Mouse (Mus musculus) hindbrain, embryonic 16.5 days (tissue): Measurements from ENCODE around the gene Lrrc8d. TPM values are rescaled to one million over a fixed set of nuclear protein-coding genes. Genes with fewer than 3 reads are reported as not detected.
A peak's percentile ranks its signal among the peaks of the same experiment; 100 is the strongest.

ENCODE experiments used
- ATAC-seq: fragments of 200-750 bp; cut with Nextera tagmentation; 2 replicates; pipeline ENCODE4 v1.8.0; 2017; ENCODE audit warnings: moderate TSS enrichment, moderate library complexity
- H3K27ac ChIP-seq: fragments of 300-500 bp; sonication (generic); 2 replicates; pipeline ENCODE4 v1.5.1; 2014; ENCODE audit warnings: low read depth, mild to moderate bottlenecking, control low read depth, low read length, moderate library complexity
- H3K27me3 ChIP-seq: fragments of 300-500 bp; sonication (generic); replicated peaks from 2 replicates; pipeline ENCODE4 v1.6.1; 2014; ENCODE audit warnings: low read length; ENCODE audit not compliant: control insufficient read depth, insufficient read depth
- H3K36me3 ChIP-seq: fragments of 300-500 bp; sonication (generic); 2 replicates; pipeline ENCODE4 v1.6.1; 2014; ENCODE audit warnings: mild to moderate bottlenecking, low read length, moderate library complexity, mixed read lengths; ENCODE audit not compliant: control insufficient read depth, insufficient read depth
- H3K4me1 ChIP-seq: fragments of 300-500 bp; sonication (generic); 2 replicates; pipeline ENCODE4 v1.6.1; 2014; ENCODE audit warnings: low read depth, low read length; ENCODE audit not compliant: control insufficient read depth, insufficient read depth
- H3K4me2 ChIP-seq: fragments of 300-500 bp; sonication (generic); 2 replicates; pipeline ENCODE4 v1.6.1; 2014; ENCODE audit warnings: mild to moderate bottlenecking, low read length, control low read depth, moderate library complexity
- H3K4me3 ChIP-seq: fragments of 300-500 bp; sonication (generic); 2 replicates; pipeline ENCODE4 v1.5.1; 2014; ENCODE audit warnings: mild to moderate bottlenecking, low read length, control low read depth, moderate library complexity
- H3K9ac ChIP-seq: fragments of 300-500 bp; sonication (generic); 2 replicates; pipeline ENCODE4 v1.6.1; 2014; ENCODE audit warnings: low read depth, mild to moderate bottlenecking, control low read depth, low read length, moderate library complexity
- H3K9me3 ChIP-seq: fragments of 300-500 bp; sonication (generic); 2 replicates; pipeline ENCODE4 v1.6.1; 2014; ENCODE audit warnings: mild to moderate bottlenecking, low read length, moderate library complexity; ENCODE audit not compliant: control insufficient read depth
- WGBS: fragments of 180-500 bp; shearing (Covaris S2); extraction: QIAGEN DNeasy Blood & Tissue Kit; methylation state at CpG from one replicate; pipeline ENCODE4 v1.1.7; 2014; 5-methylcytosine and 5-hydroxymethylcytosine counted together
- polyA plus RNA-seq: library from polyadenylated mRNA; unstranded; fragments of >200 nt; fragmentation: Nextera tagmentation; extraction: Ambion mirVana; gene quantifications from 2 replicates; pipeline ENCODE4 v1.2.1, GENCODE M21; 2015

Gene Lrrc8d
- polyA plus RNA-seq, 1 experiment from 2014 or later: 19.1 TPM

DNA sequence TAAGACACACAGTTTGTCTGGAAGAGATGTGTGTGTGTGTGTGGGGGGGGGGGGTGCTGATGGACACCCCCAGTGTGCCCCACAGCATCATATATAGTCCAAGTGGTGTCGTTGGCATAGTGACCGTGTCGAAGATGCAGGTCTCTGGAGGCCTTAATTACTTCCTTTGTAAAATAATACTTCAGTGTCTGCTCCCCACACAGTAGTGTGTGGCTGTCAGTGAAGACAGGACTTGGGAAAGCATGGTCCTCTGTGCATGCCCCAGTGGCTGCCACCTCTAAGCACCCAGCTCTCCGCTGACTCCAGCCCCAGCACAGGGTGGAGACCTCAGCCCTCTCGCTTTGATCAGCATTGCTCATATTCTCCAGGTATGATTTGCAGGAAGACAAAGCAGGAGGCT lies 76.6 kb downstream of the Lrrc8d start:
- ATAC-seq: 0 out of 2 replicates have a peak, but pooled peaks have one; percentile 24
- Histone ChIP-seq H3K9me3 (no peaks in the 10 kb centered on the region), H3K27me3 (no peaks in the 10 kb centered on the region), H3K9ac (no peak overlapping the region), H3K36me3 (no peaks in the 10 kb centered on the region), H3K4me2 (no peak overlapping the region), H3K27ac (peak overlapping the region; percentile 57; the same call in 1 of the 2 replicates), H3K4me1 (peaks cover 2% of the 10 kb centered on the region), H3K4me3 (no peak overlapping the region)
- WGBS: 53% methylated on average over 5 of the region's 5 CpGs

DNA sequence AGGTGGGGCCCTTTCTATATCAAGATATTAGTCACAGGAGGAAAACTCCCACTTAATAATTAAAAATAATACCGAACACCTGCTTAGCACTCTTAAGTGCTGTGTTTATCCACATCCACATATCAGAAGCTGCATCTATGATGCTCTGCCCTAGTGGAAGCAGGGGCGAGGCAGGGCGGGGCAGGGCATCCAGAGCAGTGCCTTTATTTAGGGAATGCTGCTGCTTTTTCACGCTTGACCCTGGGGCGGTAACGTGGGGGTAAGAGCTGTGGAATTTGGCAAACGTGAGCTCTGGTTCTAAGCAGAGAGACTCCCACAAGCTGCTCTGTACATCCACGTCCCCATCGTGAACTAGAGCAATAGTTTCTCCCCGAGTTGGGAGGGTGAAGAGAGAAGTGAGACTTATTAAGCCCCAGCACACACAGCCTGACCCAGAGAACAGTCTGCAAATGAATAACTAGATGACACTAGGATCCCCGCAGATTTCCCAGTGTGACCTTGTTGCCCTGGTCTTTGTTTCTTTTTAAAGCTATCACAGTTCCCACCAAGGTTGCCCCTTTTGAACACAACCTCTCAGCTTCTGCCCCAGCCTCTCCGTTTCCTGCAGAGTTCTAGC lies 77.3 kb downstream of the Lrrc8d start:
- Histone ChIP-seq H3K27ac (no peak overlapping the region; the same call in 1 of the 2 replicates), H3K27me3 (no peaks in the 10 kb centered on the region), H3K9me3 (no peaks in the 10 kb centered on the region), H3K36me3 (no peaks in the 10 kb centered on the region), H3K4me1 (peaks cover 2% of the 10 kb centered on the region), H3K4me3 (no peak overlapping the region), H3K4me2 (no peak overlapping the region), H3K9ac (no peak overlapping the region)
- WGBS: 28% methylated on average over 12 of the region's 12 CpGs
- 0 out of 2 replicates have a peak, but pooled peaks have one; percentile 9 for ATAC-seq

GRCm38 (mm10) chr5:105777645-105778044 lies 77.9 kb downstream of the Lrrc8d start:
- no peaks in the 10 kb centered on the region for H3K36me3 ChIP-seq
- H3K27me3 ChIP-seq: no peaks in the 10 kb centered on the region
- H3K4me2 ChIP-seq: no peak overlapping the region
- H3K9me3 ChIP-seq: no peaks in the 10 kb centered on the region
- ATAC-seq: no peak
- no peak overlapping the region for H3K4me3 ChIP-seq
- WGBS: 35% methylated on average over 8 of the region's 8 CpGs
- H3K9ac ChIP-seq: no peak overlapping the region
- no peak overlapping the region for H3K27ac ChIP-seq
- H3K4me1 ChIP-seq: peaks cover 2% of the 10 kb centered on the region

GRCm38 (mm10) chr5:105778189-105778588 lies 78.4 kb downstream of the Lrrc8d start:
- 75% methylated on average over 8 of the region's 8 CpGs for WGBS

GRCm38 (mm10) chr5:105778723-105779122 lies 79.0 kb downstream of the Lrrc8d start:
- ATAC-seq: no peak
- no peaks in the 10 kb centered on the region for H3K27me3 ChIP-seq

More at GRCm38 (mm10) chr5:105778189-105778588, 78.4 kb downstream of the Lrrc8d start:
- Histone ChIP-seq H3K27ac (no peak overlapping the region), H3K27me3 (no peaks in the 10 kb centered on the region), H3K4me3 (no peak overlapping the region), H3K4me2 (no peak overlapping the region), H3K9me3 (no peaks in the 10 kb centered on the region), H3K36me3 (no peaks in the 10 kb centered on the region), H3K4me1 (peaks cover 2% of the 10 kb centered on the region), H3K9ac (no peak overlapping the region)
- ATAC-seq: no peak

DNA sequence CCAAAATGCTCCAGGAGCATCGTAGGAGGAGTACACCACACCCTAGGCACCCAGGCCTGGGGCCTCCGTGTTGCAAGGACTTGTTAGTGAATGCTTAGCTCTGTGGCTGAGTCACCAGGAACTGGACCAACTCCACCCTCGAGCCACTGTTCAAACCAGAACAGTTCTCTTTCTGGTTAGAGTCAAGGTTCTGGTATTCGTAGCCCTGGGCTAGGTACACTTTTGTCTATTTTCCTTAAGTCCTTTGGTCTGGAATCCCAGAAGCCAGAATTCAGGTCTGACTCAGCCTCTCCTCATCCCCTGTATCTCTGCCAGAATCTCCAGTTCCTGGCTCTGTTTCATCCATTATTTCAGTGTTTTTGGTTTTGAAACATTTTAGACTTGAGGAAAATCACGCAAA lies 79.6 kb downstream of the Lrrc8d start:
- H3K4me3 ChIP-seq: no peak overlapping the region
- H3K9ac ChIP-seq: no peak overlapping the region
- no peaks in the 10 kb centered on the region for H3K9me3 ChIP-seq
- no peaks in the 10 kb centered on the region for H3K36me3 ChIP-seq
- 92% methylated on average over 5 of the region's 5 CpGs for WGBS
- no peak overlapping the region for H3K4me2 ChIP-seq
- no peak for ATAC-seq
- H3K4me1 ChIP-seq: peaks cover 2% of the 10 kb centered on the region
- H3K27ac ChIP-seq: no peak overlapping the region
- H3K27me3 ChIP-seq: no peaks in the 10 kb centered on the region

More at GRCm38 (mm10) chr5:105778723-105779122, 79.0 kb downstream of the Lrrc8d start:
- no peaks in the 10 kb centered on the region for H3K36me3 ChIP-seq
- H3K9me3 ChIP-seq: no peaks in the 10 kb centered on the region
- H3K9ac ChIP-seq: no peak overlapping the region
- WGBS: 60% methylated on average over 3 of the region's 3 CpGs
- H3K4me3 ChIP-seq: no peak overlapping the region
- H3K4me1 ChIP-seq: peaks cover 2% of the 10 kb centered on the region
- no peak overlapping the region for H3K4me2 ChIP-seq
- no peak overlapping the region for H3K27ac ChIP-seq

DNA sequence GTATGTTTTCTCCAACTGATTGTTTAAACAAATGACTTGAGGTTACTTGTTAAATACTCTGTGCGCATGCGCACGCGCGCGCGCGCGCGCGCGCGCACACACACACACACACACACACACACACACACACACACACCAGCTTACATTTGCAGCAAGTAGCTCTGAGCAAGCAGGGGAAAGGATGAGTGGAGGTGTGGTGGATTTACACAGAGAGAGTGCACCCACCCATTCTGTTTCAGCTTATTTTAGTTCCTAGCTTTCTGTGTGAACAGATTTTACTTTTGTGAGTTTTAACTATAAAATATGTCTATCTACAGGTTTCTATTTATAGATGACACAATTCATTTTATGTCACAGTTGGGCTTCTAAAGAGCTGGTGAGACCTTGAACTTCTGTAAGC lies 84.1 kb downstream of the Lrrc8d start:
- H3K4me1 ChIP-seq: peaks cover 17% of the 10 kb centered on the region
- ATAC-seq: no peak
- over 99% methylated on average over 13 of the region's 13 CpGs for WGBS

DNA sequence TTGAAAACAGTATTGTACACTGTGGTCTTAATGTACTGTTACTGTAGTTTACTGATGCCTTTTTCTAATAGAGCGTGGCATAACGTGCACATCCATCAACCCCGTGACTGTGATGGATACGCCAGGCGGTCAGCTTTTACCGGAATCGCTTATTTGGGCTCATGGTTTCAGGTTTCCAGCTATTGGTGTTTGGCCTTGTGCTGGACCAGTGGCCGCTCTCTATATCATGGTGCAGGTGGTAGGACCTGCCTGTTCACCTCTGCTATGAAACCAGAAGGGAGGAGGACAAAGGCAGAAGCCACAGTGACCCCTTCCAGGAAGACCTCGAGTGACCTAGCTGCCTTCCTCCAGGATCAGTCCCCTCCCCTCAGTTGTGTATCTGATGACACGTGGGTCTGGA lies 85.0 kb downstream of the Lrrc8d start:
- Histone ChIP-seq H3K27ac (no peak overlapping the region), H3K4me1 (peaks cover 17% of the 10 kb centered on the region)
- WGBS: 79% methylated on average over 10 of the region's 10 CpGs

More for the DNA sequence above, 84.1 kb downstream of the Lrrc8d start:
- no peak overlapping the region for H3K9ac ChIP-seq
- no peak overlapping the region for H3K27ac ChIP-seq
- no peak overlapping the region for H3K4me2 ChIP-seq
- H3K4me3 ChIP-seq: no peak overlapping the region
- no peaks in the 10 kb centered on the region for H3K36me3 ChIP-seq
- H3K27me3 ChIP-seq: no peaks in the 10 kb centered on the region
- H3K9me3 ChIP-seq: no peaks in the 10 kb centered on the region

GRCm38 (mm10) chr5:105787577-105787976 lies 87.8 kb downstream of the Lrrc8d start:
- peak overlapping the region; percentile 34 for H3K27ac ChIP-seq
- H3K27me3 ChIP-seq: no peaks in the 10 kb centered on the region
- H3K36me3 ChIP-seq: no peaks in the 10 kb centered on the region
- WGBS: 48% methylated on average over 10 of the region's 10 CpGs
- H3K9ac ChIP-seq: no peak overlapping the region; the same call in 1 of the 2 replicates
- H3K4me1 ChIP-seq: peaks cover 24% of the 10 kb centered on the region
- ATAC-seq: no peak
- H3K4me2 ChIP-seq: no peak overlapping the region
- H3K9me3 ChIP-seq: no peaks in the 10 kb centered on the region
- H3K4me3 ChIP-seq: no peak overlapping the region

More for the DNA sequence above, 85.0 kb downstream of the Lrrc8d start:
- H3K36me3 ChIP-seq: no peaks in the 10 kb centered on the region
- no peak overlapping the region for H3K4me2 ChIP-seq
- H3K27me3 ChIP-seq: no peaks in the 10 kb centered on the region
- no peak overlapping the region for H3K9ac ChIP-seq
- no peak for ATAC-seq
- no peak overlapping the region for H3K4me3 ChIP-seq
- no peaks in the 10 kb centered on the region for H3K9me3 ChIP-seq
